22 mouse cellular contexts compared by ENCODE assay signal in the genomic region with DNA sequence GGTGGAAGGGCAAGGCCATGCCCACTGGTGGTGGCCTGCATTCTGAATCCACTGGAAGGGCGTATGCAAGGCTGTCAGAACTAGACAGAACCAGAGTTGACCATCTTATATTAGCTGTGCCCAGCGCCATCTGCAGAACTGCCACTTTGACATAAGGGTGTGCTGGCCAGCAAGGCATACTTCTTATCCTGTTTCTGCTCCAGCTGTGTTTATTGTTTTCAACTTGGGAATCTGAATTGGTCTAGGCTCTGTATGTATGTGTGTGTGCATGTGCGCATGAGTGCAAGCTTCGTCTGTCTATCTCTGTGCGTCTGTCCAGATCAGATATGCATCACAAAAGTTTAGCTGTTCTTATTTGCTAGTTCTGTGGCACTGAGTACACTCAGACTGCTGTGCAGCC. TPM values are rescaled to one million over a fixed set of nuclear protein-coding genes. Genes with fewer than 3 reads are reported as not detected.
DNase-seq lines count a peak whose midpoint lies in the region; ATAC-seq and TF ChIP-seq lines count a peak whose summit lies in the region.
"Had no signal": no experiment of that assay in that cellular context is flagged by ENCODE, and none has a peak within 500 bp of the region (broad histone marks: within the 10 kb centered on the region; RNA-seq: fewer than 3 reads in every experiment).

No protein-coding gene starts in this region.

- no peak overlapping the region for H3K9ac ChIP-seq in lung, embryonic 14.5 days
- no peak overlapping the region for H3K9ac ChIP-seq in lung, postnatal 0 days (replicated peaks; ENCODE audit: low read depth)
- H3K9ac ChIP-seq: embryonic facial prominence, embryonic 12.5 days; embryonic facial prominence, embryonic 15.5 days; forebrain, postnatal 0 days; hindbrain, embryonic 12.5 days had no signal

- H3K4me3 ChIP-seq in cerebellum, adult 2 months (replicated peaks; ENCODE audit: insufficient read depth, low read depth, low read length) = no peak overlapping the region
- H3K4me3 ChIP-seq in lung, embryonic 14.5 days (ENCODE audit: low read depth, low read length) = no peak overlapping the region
- H3K4me3 ChIP-seq in lung, postnatal 0 days (ENCODE audit: low read depth, low read length) = no peak overlapping the region
- H3K4me3 ChIP-seq: embryonic facial prominence, embryonic 12.5 days; embryonic facial prominence, embryonic 15.5 days; gastrocnemius, adult 2 months; hindbrain, embryonic 12.5 days had no signal

- TF ChIP-seq CTCF in cerebellum, adult 2 months (IDR thresholded peaks at IDR 0.05; ENCODE audit: borderline replicate concordance, insufficient read depth, low read depth, low read length) = no peak
- 0 out of 2 replicates have a peak, but pooled peaks have one; percentile 5 for TF ChIP-seq CTCF in lung, embryonic 14.5 days (IDR thresholded peaks at IDR 0.05; ENCODE audit: low read depth)
- 0 out of 2 replicates have a peak, but pooled peaks have one; percentile 7 for TF ChIP-seq CTCF in lung, postnatal 0 days (IDR thresholded peaks at IDR 0.05)

- no peak for DNase-seq in cerebellum, adult 2 months
- no peak for DNase-seq in cerebellum, adult 9-11 months
- peak; percentile 84 for DNase-seq in lung, embryonic 14.5 days
- DNase-seq in lung, postnatal 14 days = no peak
- DNase-seq in lung, postnatal 0 days (ENCODE audit: low spot score) = no peak
- DNase-seq in lung, postnatal 25 days (ENCODE audit: low spot score) = no peak
- DNase-seq: adrenal gland, adult 8-10 months; adrenal gland, postnatal 25 days; cerebellum, adult 11-12 months; cerebellum, adult 9-10 months; cerebellum, postnatal 25 days; forebrain, postnatal 0 days; gastrocnemius, adult 2 months; gastrocnemius, postnatal 14 days; heart, adult 11 months had no signal

- H3K27ac ChIP-seq in cerebellum, adult 2 months (ENCODE audit: insufficient read depth, low read length) = 0 out of 2 replicates have a peak overlapping the region, but pooled peaks have one; percentile 2
- peak overlapping the region; percentile 68 for H3K27ac ChIP-seq in lung, embryonic 14.5 days (ENCODE audit: low read depth)
- H3K27ac ChIP-seq in lung, postnatal 0 days (ENCODE audit: low read length) = no peak overlapping the region
- H3K27ac ChIP-seq: embryonic facial prominence, embryonic 12.5 days; embryonic facial prominence, embryonic 15.5 days; gastrocnemius, adult 2 months; hindbrain, embryonic 12.5 days; hindbrain, postnatal 0 days had no signal

- no peaks in the 10 kb centered on the region for H3K9me3 ChIP-seq in lung, embryonic 14.5 days (ENCODE audit: low read depth, low read length)
- H3K9me3 ChIP-seq in lung, postnatal 0 days (ENCODE audit: low read length) = no peaks in the 10 kb centered on the region
- H3K9me3 ChIP-seq: embryonic facial prominence, embryonic 12.5 days; embryonic facial prominence, embryonic 15.5 days; hindbrain, embryonic 12.5 days had no signal

- no peak overlapping the region for H3K4me2 ChIP-seq in lung, embryonic 14.5 days
- no peak overlapping the region for H3K4me2 ChIP-seq in lung, postnatal 0 days (replicated peaks; ENCODE audit: low read depth, low read length)
- H3K4me2 ChIP-seq: embryonic facial prominence, embryonic 12.5 days; embryonic facial prominence, embryonic 15.5 days; heart, embryonic 11.5 days; hindbrain, embryonic 12.5 days had no signal

- no peaks in the 10 kb centered on the region for H3K27me3 ChIP-seq in cerebellum, adult 2 months (ENCODE audit: control insufficient read depth, insufficient read depth, low read length)
- H3K27me3 ChIP-seq in lung, embryonic 14.5 days (ENCODE audit: insufficient read depth, low read length) = no peaks in the 10 kb centered on the region
- H3K27me3 ChIP-seq in lung, postnatal 0 days (replicated peaks; ENCODE audit: insufficient read depth, low read length) = no peaks in the 10 kb centered on the region
- H3K27me3 ChIP-seq: embryonic facial prominence, embryonic 12.5 days; embryonic facial prominence, embryonic 15.5 days; hindbrain, embryonic 12.5 days had no signal

- TF ChIP-seq EP300 in lung, postnatal 0 days (IDR thresholded peaks at IDR 0.05) = no peak

- ATAC-seq in lung, embryonic 14.5 days (ENCODE audit: insufficient read depth) = peak; percentile 51
- no peak for ATAC-seq in lung, postnatal 0 days
- ATAC-seq: activated CD4-positive, CD25-positive, alpha-beta regulatory T cell, adult 4 months; forebrain, embryonic 14.5 days; forebrain, postnatal 0 days; hindbrain, postnatal 0 days had no signal

- H3K36me3 ChIP-seq in lung, embryonic 14.5 days (ENCODE audit: insufficient read depth) = no peaks in the 10 kb centered on the region
- H3K36me3 ChIP-seq in lung, postnatal 0 days (ENCODE audit: insufficient read depth, low read length) = no peaks in the 10 kb centered on the region
- H3K36me3 ChIP-seq: embryonic facial prominence, embryonic 12.5 days; embryonic facial prominence, embryonic 15.5 days; hindbrain, embryonic 12.5 days had no signal

- 87% methylated on average over 5 of the region's 5 CpGs for WGBS in cerebellum, adult 2 months
- 44% methylated on average over 5 of the region's 5 CpGs for WGBS in lung, embryonic 14.5 days
- WGBS in lung, postnatal 0 days = 54% methylated on average over 5 of the region's 5 CpGs

- H3K4me1 ChIP-seq in cerebellum, adult 2 months (ENCODE audit: control insufficient read depth, insufficient read depth, low read length) = peaks cover 24% of the 10 kb centered on the region
- H3K4me1 ChIP-seq in lung, embryonic 14.5 days (ENCODE audit: insufficient read depth) = peaks cover 13% of the 10 kb centered on the region
- H3K4me1 ChIP-seq in lung, postnatal 0 days (ENCODE audit: insufficient read depth, low read depth, low read length) = peaks cover 13% of the 10 kb centered on the region; the same call in 1 of the 2 replicates

- no peak for TF ChIP-seq POLR2A in cerebellum, adult 2 months (IDR thresholded peaks at IDR 0.05; ENCODE audit: borderline replicate concordance, insufficient read depth, low read length)

RNA-seq across cellular contexts. Expression of gene Mprip, which starts 58.1 kb away (rescaled TPM):
- 158 and 160 TPM in 2 replicates for polyA plus RNA-seq in cerebellum, adult 2 months (2012; rRNA removed)
- polyA plus RNA-seq in lung, embryonic 14.5 days (2014; fragmentation: Nextera tagmentation; extraction: Ambion mirVana) = 128 and 145 TPM in 2 replicates
- polyA plus RNA-seq in lung, postnatal 0 days (2015; fragmentation: Nextera tagmentation; extraction: Ambion mirVana) = 88.0 and 114 TPM in 2 replicates
